Mouse (Mus musculus) liver, adult (tissue): ENCODE data around the gene A730049H05Rik.

ENCODE experiments used
- GATA4 ChIP-seq: IDR thresholded peaks from 2 replicates; pipeline ENCODE4 v1.6.1; 2014; ENCODE audit warnings: mild to moderate bottlenecking, low read length; ENCODE audit not compliant: insufficient replicate concordance

Gene A730049H05Rik

GRCm38 (mm10) chr6:92816311-92816751 lies at the start of gene A730049H05Rik:
Gene A730049H05Rik, plus strand, starts transcription at chr6:92816478.
- TF ChIP-seq GATA4 = no peak

DNA sequence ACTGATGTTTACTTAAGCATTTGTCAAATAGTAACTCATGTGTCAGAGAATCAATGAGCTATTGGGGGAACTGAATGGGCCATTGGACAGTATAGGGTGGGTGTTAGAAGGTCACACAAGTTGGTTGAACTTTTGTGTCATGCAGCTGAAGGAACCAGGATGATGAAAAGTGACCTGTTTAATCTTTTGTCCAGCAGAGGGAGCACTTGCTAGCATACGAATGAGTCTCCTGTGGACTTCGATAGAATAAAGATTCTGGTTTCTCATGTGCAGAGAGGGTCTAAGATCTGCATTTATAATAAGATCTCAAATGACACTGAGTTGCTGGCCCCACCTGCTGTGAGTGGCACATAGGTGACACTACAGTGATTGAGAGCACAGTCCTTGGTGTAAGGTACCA lies 39.9 kb upstream of the A730049H05Rik start:
- TF ChIP-seq GATA4 = no peak

- TF ChIP-seq GATA4 = no peak
These were observed 36.9 kb upstream of the A730049H05Rik start for GRCm38 (mm10) chr6:92779140-92779934.

- TF ChIP-seq GATA4 = no peak
These were observed 36.4 kb upstream of the A730049H05Rik start for GRCm38 (mm10) chr6:92779935-92780205.

- no peak for TF ChIP-seq GATA4
These were observed 34.8 kb upstream of the A730049H05Rik start for GRCm38 (mm10) chr6:92781446-92781845.

DNA sequence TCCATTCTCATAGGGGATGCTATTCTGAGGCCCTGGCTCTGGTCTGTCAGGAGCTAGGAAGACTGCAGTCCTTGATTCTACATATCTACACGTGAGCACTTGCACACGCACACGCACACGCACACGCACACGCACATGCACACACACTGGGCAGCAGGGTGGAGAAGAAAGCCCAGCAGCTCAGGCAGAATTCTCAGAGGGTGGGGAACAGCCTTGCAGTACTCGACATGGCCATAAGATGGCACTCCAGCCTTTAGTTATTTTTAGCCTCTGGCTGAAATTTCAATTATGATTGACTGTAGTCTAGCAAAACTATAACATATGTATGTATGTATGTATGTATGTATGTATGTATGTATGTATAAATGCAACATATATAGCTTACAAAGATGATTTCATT lies 31.5 kb upstream of the A730049H05Rik start:
- no peak for TF ChIP-seq GATA4

DNA sequence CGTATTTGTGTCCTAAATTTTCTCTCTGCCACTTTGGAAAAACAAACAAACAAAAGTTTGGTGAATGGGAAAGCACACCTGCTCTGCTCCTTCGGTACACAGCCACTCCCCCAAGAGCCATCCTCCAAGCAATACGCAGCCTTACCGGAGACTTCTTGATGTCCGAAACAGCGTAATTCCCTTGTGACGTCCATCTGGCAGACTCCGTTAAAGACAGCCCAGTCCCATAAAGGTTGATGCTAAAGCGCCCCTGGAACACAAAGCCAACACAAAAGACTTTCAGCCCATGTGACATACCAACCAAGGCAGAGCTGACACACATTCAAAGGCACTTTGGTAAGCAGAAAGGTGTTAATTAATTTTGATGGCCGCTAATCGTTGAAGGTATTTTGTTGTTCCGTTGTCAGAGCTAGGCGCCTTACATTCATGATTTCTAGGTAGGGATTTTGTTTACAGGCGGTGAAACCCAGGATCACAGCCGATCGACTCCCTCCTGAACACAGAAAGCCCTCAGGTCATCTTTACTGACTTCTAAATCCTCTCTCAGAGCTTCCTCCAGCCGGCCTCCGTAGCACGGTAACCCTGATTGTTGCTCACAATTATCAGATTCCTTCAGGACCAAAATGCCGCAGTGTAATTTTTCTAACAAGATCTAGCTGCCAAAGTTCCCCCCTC lies 29.4 kb upstream of the A730049H05Rik start:
- no peak for TF ChIP-seq GATA4

DNA sequence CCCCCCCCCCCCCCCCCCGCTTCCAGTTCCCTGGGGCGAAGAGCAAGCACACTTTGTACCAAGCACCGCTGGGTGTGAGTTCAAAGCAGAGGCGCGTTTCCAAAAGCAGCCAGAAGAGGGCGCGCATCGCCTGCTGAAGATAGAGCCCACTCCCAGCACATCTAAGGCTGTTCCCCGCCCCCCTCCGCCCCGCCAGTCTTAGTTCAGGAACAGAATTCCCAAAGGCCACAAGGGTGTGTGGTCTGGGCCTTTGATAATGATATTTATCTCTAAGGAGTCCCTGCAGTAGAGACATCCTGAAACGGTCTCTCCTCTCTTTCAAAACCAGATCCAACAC lies 28.9 kb upstream of the A730049H05Rik start:
- no peak for TF ChIP-seq GATA4

DNA sequence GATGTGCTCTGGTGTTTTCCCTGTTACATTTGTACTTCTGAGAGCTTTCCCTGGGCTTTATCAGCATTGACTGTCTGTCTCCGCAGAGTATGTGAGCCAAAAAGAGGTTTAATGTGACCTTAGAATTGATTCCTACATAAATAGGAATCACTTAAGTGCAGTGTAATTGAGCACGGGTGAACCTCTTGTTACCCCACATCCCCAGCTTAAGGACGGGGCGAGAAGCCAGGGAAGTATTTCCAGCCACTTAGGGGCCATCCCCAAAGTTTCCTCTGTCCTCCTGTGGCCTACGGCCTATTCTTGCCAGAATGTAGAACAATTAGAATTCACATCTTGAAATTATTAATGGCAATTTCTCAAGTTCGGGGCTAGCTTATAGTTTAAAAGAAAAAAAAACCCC lies 22.5 kb upstream of the A730049H05Rik start:
- TF ChIP-seq GATA4 = no peak

DNA sequence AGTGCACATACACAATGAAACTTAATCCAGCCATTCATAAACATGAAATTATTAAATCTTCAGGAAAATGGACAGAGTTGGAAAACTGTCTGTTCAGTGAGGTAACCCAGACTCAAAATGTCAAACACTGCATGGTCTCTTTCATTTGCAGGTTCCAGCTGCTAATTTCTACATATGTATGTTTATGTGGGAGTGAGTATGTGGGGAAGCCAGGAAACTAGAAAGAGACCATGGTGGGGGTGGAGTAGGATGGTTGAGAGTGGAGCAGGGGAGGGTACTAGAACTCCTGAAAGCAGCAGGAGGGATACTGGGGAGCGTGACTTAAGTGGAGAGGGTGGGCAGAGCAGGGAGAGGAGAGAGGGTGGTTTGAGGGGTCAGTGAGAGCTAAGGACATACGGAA lies 14.8 kb upstream of the A730049H05Rik start:
- TF ChIP-seq GATA4 = no peak

GRCm38 (mm10) chr6:92802421-92802820 lies 13.9 kb upstream of the A730049H05Rik start:
- no peak for TF ChIP-seq GATA4

DNA sequence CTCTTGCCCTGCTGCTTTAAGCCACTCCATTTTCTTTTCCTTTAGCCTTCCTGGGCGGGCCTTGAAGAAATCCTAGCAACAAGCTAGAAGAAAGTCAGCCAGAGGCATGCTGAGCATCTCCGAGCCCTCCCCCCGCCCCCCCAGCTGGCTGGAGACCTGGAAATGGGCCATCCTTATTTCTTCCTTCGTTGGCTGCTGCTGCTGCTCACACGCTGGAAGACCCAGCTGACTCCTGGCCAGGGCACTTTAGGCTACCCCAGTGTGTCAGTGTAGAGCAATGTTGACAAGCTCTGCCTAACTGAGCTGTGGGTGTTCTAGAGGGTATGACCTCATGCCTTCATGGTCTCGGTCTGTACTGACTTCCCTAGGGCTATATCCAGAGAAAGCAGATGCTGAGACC lies 13.1 kb upstream of the A730049H05Rik start:
- no peak for TF ChIP-seq GATA4

DNA sequence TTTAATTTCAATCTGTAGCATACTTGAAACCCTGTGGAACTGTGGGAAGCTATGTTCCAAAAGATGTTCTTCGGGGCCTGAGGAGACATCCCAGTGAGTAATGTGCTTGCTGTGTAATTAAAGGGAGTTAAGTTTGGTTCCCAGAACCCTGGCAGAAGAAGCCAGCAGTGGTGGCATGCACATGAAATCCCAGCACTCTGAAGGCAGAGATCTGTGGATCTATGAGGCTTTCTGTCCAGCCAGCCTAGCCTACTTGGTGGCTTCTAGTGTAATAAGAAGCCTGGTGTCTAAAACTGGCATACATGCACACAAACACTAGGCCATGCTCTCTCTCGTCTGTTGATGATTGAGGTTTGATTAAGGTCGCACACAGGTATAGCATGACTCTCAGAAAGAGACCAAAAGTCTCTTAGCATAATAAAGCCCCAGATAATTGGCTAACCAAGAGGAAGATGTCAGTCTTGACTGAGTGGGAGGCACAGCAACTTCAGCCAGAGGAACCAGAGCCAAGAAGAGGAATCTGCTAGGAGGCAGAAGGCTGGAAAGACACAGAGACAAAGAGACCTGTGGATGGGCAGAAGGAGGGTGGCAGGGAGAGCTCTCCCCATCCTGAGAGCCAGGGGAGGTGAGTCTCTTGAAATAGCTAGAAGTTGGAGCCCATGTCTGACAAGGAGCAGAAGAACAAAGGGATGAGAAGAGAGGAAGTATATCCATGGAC lies 11.9 kb upstream of the A730049H05Rik start:
- no peak for TF ChIP-seq GATA4

GRCm38 (mm10) chr6:92809818-92810217 lies 6.5 kb upstream of the A730049H05Rik start:
- no peak for TF ChIP-seq GATA4

GRCm38 (mm10) chr6:92810628-92811027 lies 5.7 kb upstream of the A730049H05Rik start:
- TF ChIP-seq GATA4 = no peak

DNA sequence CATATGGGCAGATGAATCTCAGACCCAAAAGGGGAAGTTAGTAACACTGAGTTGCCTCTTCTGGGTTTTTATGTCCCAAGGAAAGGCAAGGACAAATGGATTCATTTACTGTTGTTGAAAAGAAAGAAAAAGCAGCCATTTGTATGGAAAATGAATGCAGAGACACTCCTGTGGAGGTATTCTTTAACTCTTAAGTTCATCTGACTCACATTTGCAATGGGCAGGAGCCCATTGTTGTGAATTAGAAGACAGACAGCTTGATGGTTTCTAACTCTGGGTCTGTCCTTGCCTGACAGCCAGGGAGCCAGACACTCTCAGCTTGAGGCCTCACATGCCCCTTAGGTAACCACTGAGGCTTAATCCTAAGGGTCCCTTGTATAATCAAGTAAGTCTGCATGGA lies 4.7 kb upstream of the A730049H05Rik start:
- TF ChIP-seq GATA4 = no peak
